Mouse (Mus musculus) bone marrow macrophage, adult 2 months (primary cell): ENCODE results near the gene Gpr37l1.

ENCODE experiments used
- CTCF ChIP-seq: IDR thresholded peaks from 2 replicates; pipeline ENCODE4 v1.5.1; 2012; ENCODE audit warnings: low read depth, mild to moderate bottlenecking, low read length, moderate library complexity
- POLR2A ChIP-seq: IDR thresholded peaks from 2 replicates; pipeline ENCODE4 v1.6.1; 2012; ENCODE audit warnings: mild to moderate bottlenecking, low read depth, low read length, borderline replicate concordance

GRCm38 (mm10) chr1:135159556-135160123 lies 7.8 kb downstream of the Gpr37l1 start:
- TF ChIP-seq CTCF (no peak), POLR2A (no peak)
